Mouse (Mus musculus): Measurements from ENCODE around the gene Inafm2. TPM values are rescaled to one million over a fixed set of nuclear protein-coding genes. Genes with fewer than 3 reads are reported as not detected.

The Inafm2 gene
- polyA plus RNA-seq, 1 experiment = 3.8 TPM

DNA sequence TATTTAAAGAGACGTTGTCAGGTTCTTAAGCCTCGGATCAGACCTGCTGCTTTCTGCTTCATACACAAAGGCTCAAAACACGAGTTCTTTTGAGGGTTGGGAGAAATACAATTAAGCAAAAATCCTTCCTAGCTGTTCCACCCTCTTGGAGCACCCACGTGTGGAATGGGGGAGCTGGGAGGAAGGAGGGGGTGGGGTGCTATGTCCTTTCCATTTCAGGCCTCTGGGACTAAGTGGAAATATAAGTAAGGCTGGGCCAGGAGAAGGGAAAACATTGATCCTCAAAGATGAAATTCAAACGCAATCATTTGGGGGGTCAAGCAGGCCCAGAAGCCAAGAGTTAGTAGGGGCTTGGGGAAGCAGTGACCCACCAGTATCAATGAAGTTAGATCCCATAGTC, 44.4 kb upstream of the Inafm2 start:
- TF ChIP-seq EP300 (IDR thresholded peaks at IDR 0.05; ENCODE audit: insufficient read depth, low read depth, low read length) = no peak
- no peak for TF ChIP-seq POLR2A (IDR thresholded peaks at IDR 0.05; ENCODE audit: insufficient read depth, low read length)
- no peak for TF ChIP-seq CTCF (IDR thresholded peaks at IDR 0.05; ENCODE audit: low read depth, low read length)
- Histone ChIP-seq H3K4me1 (ENCODE audit: control insufficient read depth, insufficient read depth, low read length) (no peaks in the 10 kb centered on the region), H3K4me3 (ENCODE audit: low read depth, low read length) (no peak overlapping the region), H3K9ac (ENCODE audit: low read depth, poor library complexity, severe bottlenecking) (no peak overlapping the region), H3K36me3 (ENCODE audit: control insufficient read depth, insufficient read depth, low read length, poor library complexity, severe bottlenecking) (no peaks in the 10 kb centered on the region), H3K27ac (ENCODE audit: insufficient read depth, low read length) (no peak overlapping the region), H3K27me3 (ENCODE audit: control insufficient read depth, insufficient read depth, low read length, poor library complexity, severe bottlenecking) (peaks cover 37% of the 10 kb centered on the region), H3K9me3 (replicated peaks; ENCODE audit: control insufficient read depth, insufficient read depth, low read length, poor library complexity, severe bottlenecking) (no peaks in the 10 kb centered on the region)

DNA sequence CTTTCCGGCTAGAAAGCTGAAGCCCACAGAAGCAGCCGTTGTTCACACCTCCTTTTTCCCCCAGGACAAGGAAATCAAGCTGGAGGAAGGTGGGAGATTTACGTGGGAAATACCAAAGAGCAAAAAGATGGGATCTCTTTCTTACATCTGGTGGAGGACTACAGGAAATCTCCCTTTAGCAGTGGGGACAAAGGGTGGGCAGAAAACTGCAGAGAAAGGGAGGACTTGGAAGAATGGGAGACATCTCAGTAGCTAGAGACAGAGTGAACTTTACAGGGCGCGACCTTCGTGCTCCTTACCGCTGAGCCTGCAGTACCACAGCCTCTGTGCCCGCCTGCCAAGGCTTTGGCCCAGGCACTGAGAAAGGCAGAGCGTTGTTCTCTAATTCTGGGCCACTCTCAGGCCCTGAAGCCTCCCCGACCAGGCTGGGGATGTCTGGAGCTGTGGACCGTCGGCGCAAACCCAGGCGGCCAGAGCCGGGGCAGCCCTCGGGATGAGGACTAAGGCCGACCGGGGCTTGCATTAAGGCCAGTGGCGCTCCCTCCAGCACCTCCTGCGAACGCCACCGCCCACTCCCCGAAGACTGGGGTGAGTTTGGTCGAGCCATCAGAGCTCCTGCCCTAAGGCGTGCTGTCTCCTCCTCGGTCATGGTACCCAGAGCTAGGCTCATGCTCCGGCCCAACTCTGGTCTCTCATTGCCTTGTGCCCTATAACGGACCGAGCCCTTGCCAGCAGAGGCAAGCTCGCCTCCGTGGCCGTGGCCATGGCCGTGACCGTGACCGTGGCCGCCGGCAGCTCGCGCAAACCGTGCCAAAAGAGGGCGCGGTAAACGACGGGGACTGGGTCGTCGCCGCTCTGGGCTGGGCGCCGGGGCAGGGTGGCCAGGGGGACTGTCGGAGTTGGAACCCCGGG, 43.3 kb upstream of the Inafm2 start:
- Histone ChIP-seq H3K36me3 (ENCODE audit: control insufficient read depth, insufficient read depth, low read length, poor library complexity, severe bottlenecking) (no peaks in the 10 kb centered on the region), H3K27ac (ENCODE audit: insufficient read depth, low read length) (no peak overlapping the region), H3K4me3 (ENCODE audit: low read depth, low read length) (peak overlapping the region; percentile 51), H3K4me1 (ENCODE audit: control insufficient read depth, insufficient read depth, low read length) (no peaks in the 10 kb centered on the region), H3K9ac (ENCODE audit: low read depth, poor library complexity, severe bottlenecking) (peak overlapping the region; percentile 16; the same call in 1 of the 2 replicates), H3K27me3 (ENCODE audit: control insufficient read depth, insufficient read depth, low read length, poor library complexity, severe bottlenecking) (peaks cover 37% of the 10 kb centered on the region), H3K9me3 (replicated peaks; ENCODE audit: control insufficient read depth, insufficient read depth, low read length, poor library complexity, severe bottlenecking) (no peaks in the 10 kb centered on the region)
- TF ChIP-seq EP300 (IDR thresholded peaks at IDR 0.05; ENCODE audit: insufficient read depth, low read depth, low read length) (no peak), POLR2A (IDR thresholded peaks at IDR 0.05; ENCODE audit: insufficient read depth, low read length) (no peak), CTCF (IDR thresholded peaks at IDR 0.05; ENCODE audit: low read depth, low read length) (no peak)

DNA sequence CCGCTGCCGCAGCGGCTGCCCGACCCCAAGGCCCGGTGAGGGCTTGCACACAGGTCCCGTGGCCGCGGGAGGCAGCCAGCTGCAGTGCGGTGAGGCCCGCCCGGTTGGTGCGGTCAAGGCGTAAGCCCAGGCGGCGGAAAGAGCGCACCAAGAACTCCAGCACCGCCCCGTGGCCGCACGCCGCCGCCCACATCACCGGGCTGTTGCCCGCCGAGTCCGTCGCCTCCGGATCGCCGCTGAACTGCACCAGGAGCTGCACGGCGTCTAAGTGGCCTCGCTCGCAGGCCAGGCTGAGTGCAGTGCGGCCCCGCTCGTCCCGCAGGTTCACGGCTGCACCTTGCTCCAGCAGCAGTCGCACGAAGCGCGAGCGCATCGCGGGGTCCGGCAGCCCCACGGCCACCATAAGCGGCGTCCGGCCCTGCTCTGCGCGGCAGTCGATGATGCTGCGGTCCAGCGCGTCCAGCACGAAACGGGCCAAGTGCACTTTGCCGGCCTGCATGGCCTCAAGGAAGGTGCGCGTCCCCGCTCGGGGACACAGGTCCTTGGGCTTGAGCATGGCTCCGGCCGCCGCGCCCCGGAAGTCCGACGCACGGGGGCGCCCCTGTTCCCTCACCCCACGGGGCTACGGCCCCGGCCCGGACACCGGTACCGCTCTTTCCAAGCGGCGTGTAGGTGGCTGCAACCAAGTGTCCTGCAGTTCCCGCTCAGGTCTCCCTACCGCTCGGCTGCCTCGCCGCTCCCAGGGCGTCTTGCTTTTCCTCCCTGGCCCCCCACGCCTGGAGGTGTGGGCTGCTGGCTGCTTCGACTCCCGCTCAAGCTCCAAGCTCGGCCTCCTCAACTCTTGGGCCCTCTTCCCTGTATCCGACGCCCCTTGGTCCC, 42.4 kb upstream of the Inafm2 start:
- Histone ChIP-seq H3K27ac (ENCODE audit: insufficient read depth, low read length) (no peak overlapping the region), H3K27me3 (ENCODE audit: control insufficient read depth, insufficient read depth, low read length, poor library complexity, severe bottlenecking) (peaks cover 37% of the 10 kb centered on the region), H3K36me3 (ENCODE audit: control insufficient read depth, insufficient read depth, low read length, poor library complexity, severe bottlenecking) (no peaks in the 10 kb centered on the region), H3K4me3 (ENCODE audit: low read depth, low read length) (peak overlapping the region; percentile 51), H3K9me3 (replicated peaks; ENCODE audit: control insufficient read depth, insufficient read depth, low read length, poor library complexity, severe bottlenecking) (no peaks in the 10 kb centered on the region), H3K9ac (ENCODE audit: low read depth, poor library complexity, severe bottlenecking) (peak overlapping the region; percentile 16), H3K4me1 (ENCODE audit: control insufficient read depth, insufficient read depth, low read length) (no peaks in the 10 kb centered on the region)
- TF ChIP-seq CTCF (IDR thresholded peaks at IDR 0.05; ENCODE audit: low read depth, low read length) (peak; percentile 22), EP300 (IDR thresholded peaks at IDR 0.05; ENCODE audit: insufficient read depth, low read depth, low read length) (no peak), POLR2A (IDR thresholded peaks at IDR 0.05; ENCODE audit: insufficient read depth, low read length) (no peak)

DNA sequence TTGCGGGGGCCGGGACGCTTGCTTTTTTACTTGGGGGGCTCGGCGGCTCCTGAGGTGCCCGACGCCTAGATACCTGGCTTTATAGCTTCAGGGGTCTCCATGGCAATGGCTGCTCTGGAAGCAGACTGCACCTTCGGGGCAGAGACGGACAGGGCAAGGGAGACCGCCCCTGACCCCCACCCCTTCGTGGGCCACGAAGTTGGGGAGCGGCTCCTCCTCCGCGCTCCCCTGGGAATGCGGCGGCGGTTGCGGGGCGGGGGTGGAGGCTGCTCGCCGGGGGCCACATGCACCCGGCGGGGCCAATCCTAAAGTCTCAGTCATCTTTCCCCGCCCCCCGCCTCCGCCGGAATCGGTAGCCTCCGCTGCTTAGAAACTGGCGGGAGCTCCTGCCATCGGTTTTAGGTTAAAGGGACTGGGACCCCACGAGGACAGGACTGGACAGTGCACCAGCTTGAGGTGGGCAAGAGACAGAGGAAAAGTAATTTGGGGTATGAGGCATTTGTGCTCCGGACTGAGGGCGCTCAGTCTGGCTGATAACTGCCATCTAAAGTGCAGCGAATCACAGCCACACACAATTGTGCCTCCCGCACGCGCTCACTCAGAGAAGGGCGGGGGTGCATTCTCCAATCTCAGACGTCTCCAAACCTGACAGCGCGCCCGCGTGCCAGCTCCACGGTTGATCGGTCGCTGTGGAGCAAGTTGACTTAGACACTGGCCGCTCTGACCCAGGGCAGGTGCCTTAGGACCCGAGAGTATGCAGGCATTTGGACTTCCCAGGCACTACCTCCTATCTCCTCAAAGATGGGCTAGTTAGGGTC, 41.4 kb upstream of the Inafm2 start, which contains the start of gene Ankrd63:
Ankrd63 (minus strand) TSS at position 51 of the 818 bp plus-strand sequence.
- Histone ChIP-seq H3K4me3 (ENCODE audit: low read depth, low read length) (peak within 1 kb of the TSS; percentile 51), H3K9me3 (replicated peaks; ENCODE audit: control insufficient read depth, insufficient read depth, low read length, poor library complexity, severe bottlenecking) (no peaks in the 10 kb centered on the region), H3K27me3 (ENCODE audit: control insufficient read depth, insufficient read depth, low read length, poor library complexity, severe bottlenecking) (peaks cover 37% of the 10 kb centered on the region), H3K36me3 (ENCODE audit: control insufficient read depth, insufficient read depth, low read length, poor library complexity, severe bottlenecking) (no peaks in the 10 kb centered on the region), H3K4me1 (ENCODE audit: control insufficient read depth, insufficient read depth, low read length) (no peaks in the 10 kb centered on the region), H3K27ac (ENCODE audit: insufficient read depth, low read length) (no peak within 1 kb of the TSS), H3K9ac (ENCODE audit: low read depth, poor library complexity, severe bottlenecking) (peak within 1 kb of the TSS; percentile 16)
- TF ChIP-seq POLR2A (IDR thresholded peaks at IDR 0.05; ENCODE audit: insufficient read depth, low read length) = no peak
- TF ChIP-seq EP300 (IDR thresholded peaks at IDR 0.05; ENCODE audit: insufficient read depth, low read depth, low read length) = no peak
- TF ChIP-seq CTCF (IDR thresholded peaks at IDR 0.05; ENCODE audit: low read depth, low read length) = no peak

DNA sequence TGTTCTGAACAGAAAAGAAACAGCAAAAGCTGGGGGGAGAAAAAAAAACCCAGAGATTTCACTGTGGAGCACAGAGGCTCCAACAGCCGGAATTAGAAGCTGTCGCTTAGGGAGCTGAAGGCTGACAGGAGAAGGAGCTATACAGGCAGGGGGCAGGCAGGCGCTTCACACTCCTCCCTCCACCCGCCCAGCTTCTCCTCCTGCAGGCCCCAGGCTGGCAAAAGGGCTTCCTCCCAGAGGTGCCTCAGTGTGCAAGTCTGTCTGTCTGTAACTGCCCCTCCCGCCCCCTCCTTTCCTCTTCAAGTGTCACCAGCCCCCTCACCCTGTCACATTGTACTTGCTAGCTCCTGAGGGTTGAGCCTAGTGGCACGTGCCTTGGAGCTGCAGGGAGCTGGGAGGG, 39.1 kb upstream of the Inafm2 start:
- H3K36me3 ChIP-seq (ENCODE audit: control insufficient read depth, insufficient read depth, low read length, poor library complexity, severe bottlenecking) = no peaks in the 10 kb centered on the region
- no peak overlapping the region for H3K4me3 ChIP-seq (ENCODE audit: low read depth, low read length)
- no peaks in the 10 kb centered on the region for H3K9me3 ChIP-seq (replicated peaks; ENCODE audit: control insufficient read depth, insufficient read depth, low read length, poor library complexity, severe bottlenecking)
- no peaks in the 10 kb centered on the region for H3K4me1 ChIP-seq (ENCODE audit: control insufficient read depth, insufficient read depth, low read length)
- no peak overlapping the region for H3K27ac ChIP-seq (ENCODE audit: insufficient read depth, low read length)
- TF ChIP-seq EP300 (IDR thresholded peaks at IDR 0.05; ENCODE audit: insufficient read depth, low read depth, low read length) = no peak
- H3K9ac ChIP-seq (ENCODE audit: low read depth, poor library complexity, severe bottlenecking) = no peak overlapping the region
- H3K27me3 ChIP-seq (ENCODE audit: control insufficient read depth, insufficient read depth, low read length, poor library complexity, severe bottlenecking) = peaks cover 31% of the 10 kb centered on the region

All from ES-Bruce4 (cell line).